Mouse (Mus musculus) CD8-positive naive resting alpha-beta T cell, adult 2 months (primary cell): ENCODE measurements around the gene Xylt1.

Experiments
- DNase-seq, 2 experiments: peaks; one replicate each; pipeline ENCODE4 v3.0.0; 2022; ENCODE audit warnings: low read depth in 2 of 2, low spot score in 2 of 2

Xylt1 gene

GRCm38 (mm10) chr7:117394380-117394779, 13.6 kb downstream of the Xylt1 start:
- DNase-seq, result no peak

GRCm38 (mm10) chr7:117395511-117395910, 14.7 kb downstream of the Xylt1 start:
- DNase-seq, result no peak

- DNase-seq, result no peak
These were observed 17.1 kb downstream of the Xylt1 start for GRCm38 (mm10) chr7:117397877-117398276.

- no peak for DNase-seq
These were observed 19.2 kb downstream of the Xylt1 start for GRCm38 (mm10) chr7:117399971-117400370.

- no peak for DNase-seq
These were observed 20.8 kb downstream of the Xylt1 start for GRCm38 (mm10) chr7:117401581-117401980.

- no peak for DNase-seq
These were observed 25.6 kb downstream of the Xylt1 start for GRCm38 (mm10) chr7:117406336-117406735.

GRCm38 (mm10) chr7:117409268-117409988, 28.6 kb downstream of the Xylt1 start:
- no peak for DNase-seq

GRCm38 (mm10) chr7:117411874-117412273, 31.1 kb downstream of the Xylt1 start:
- no peak for DNase-seq

- DNase-seq, result no peak
These were observed 31.6 kb downstream of the Xylt1 start for GRCm38 (mm10) chr7:117412405-117412804.

GRCm38 (mm10) chr7:117414341-117415008, 33.7 kb downstream of the Xylt1 start:
- DNase-seq, result peak; percentile 21 to 30

GRCm38 (mm10) chr7:117415009-117415363, 34.2 kb downstream of the Xylt1 start:
- no peak for DNase-seq

GRCm38 (mm10) chr7:117419041-117419440, 38.3 kb downstream of the Xylt1 start:
- DNase-seq, result no peak

GRCm38 (mm10) chr7:117419846-117420245, 39.1 kb downstream of the Xylt1 start:
- no peak for DNase-seq

GRCm38 (mm10) chr7:117420301-117420700, 39.5 kb downstream of the Xylt1 start:
- DNase-seq, result no peak

GRCm38 (mm10) chr7:117420836-117421566, 40.2 kb downstream of the Xylt1 start:
- DNase-seq, result no peak

- DNase-seq, result no peak
These were observed 44.1 kb downstream of the Xylt1 start for GRCm38 (mm10) chr7:117424841-117425240.

GRCm38 (mm10) chr7:117426366-117426765, 45.6 kb downstream of the Xylt1 start:
- DNase-seq, result no peak

- DNase-seq, result peak; percentile 66 to 70
These were observed 48.0 kb downstream of the Xylt1 start for GRCm38 (mm10) chr7:117428690-117429224.

GRCm38 (mm10) chr7:117429483-117429882, 48.7 kb downstream of the Xylt1 start:
- DNase-seq, result no peak

GRCm38 (mm10) chr7:117429895-117430294, 49.1 kb downstream of the Xylt1 start:
- DNase-seq, result no peak

GRCm38 (mm10) chr7:117430361-117430935, 49.7 kb downstream of the Xylt1 start:
- no peak for DNase-seq
